Mouse (Mus musculus) kidney, postnatal 0 days (tissue): ENCODE measurements around the gene Bpi. TPM values are rescaled to one million over a fixed set of nuclear protein-coding genes. Genes with fewer than 3 reads are reported as not detected.

Experiments
- ATAC-seq: fragments of 200-750 bp; cut with Nextera tagmentation; replicated peaks from 2 replicates; pipeline ENCODE4 v1.8.0; 2017; ENCODE audit warnings: low read depth, moderate number of reproducible peaks, moderate TSS enrichment, moderate library complexity; ENCODE audit not compliant: low FRiP score
- DNase-seq: peaks from one replicate; pipeline ENCODE4 v3.0.0-alpha.2; 2016; ENCODE audit warnings: low spot score
- H3K27ac ChIP-seq: fragments of 300-500 bp; sonication (generic); 2 replicates; pipeline ENCODE4 v1.5.1; 2014; ENCODE audit warnings: mild to moderate bottlenecking
- H3K27me3 ChIP-seq: fragments of 300-500 bp; sonication (generic); 2 replicates; pipeline ENCODE4 v1.6.1; 2014; ENCODE audit warnings: low read length, mixed read lengths; ENCODE audit not compliant: insufficient read depth
- H3K36me3 ChIP-seq: fragments of 300-500 bp; sonication (generic); 2 replicates; pipeline ENCODE4 v1.6.1; 2014; ENCODE audit warnings: low read length, mixed read lengths; ENCODE audit not compliant: insufficient read depth
- H3K4me1 ChIP-seq: fragments of 300-500 bp; sonication (generic); replicated peaks from 2 replicates; pipeline ENCODE4 v1.6.1; 2014; ENCODE audit warnings: antibody characterized with exemption, low read length, mixed read lengths; ENCODE audit not compliant: insufficient read depth
- H3K4me2 ChIP-seq: fragments of 300-500 bp; sonication (generic); 2 replicates; pipeline ENCODE4 v1.6.1; 2014; ENCODE audit warnings: mild to moderate bottlenecking, low read length, moderate library complexity, mixed read lengths
- H3K4me3 ChIP-seq: fragments of 300-500 bp; sonication (generic); replicated peaks from 2 replicates; pipeline ENCODE4 v1.5.1; 2014; ENCODE audit warnings: low read depth, low read length
- H3K9ac ChIP-seq: fragments of 300-500 bp; sonication (generic); 2 replicates; pipeline ENCODE4 v1.6.1; 2014; ENCODE audit warnings: low read depth, low read length
- H3K9me3 ChIP-seq: fragments of 300-500 bp; sonication (generic); replicated peaks from 2 replicates; pipeline ENCODE4 v1.6.1; 2016; ENCODE audit warnings: low read length, inconsistent platforms, mixed read lengths
- CTCF ChIP-seq: IDR thresholded peaks from 2 replicates; pipeline ENCODE4 v1.5.1; 2016; ENCODE audit warnings: antibody characterized with exemption, low read depth, mild to moderate bottlenecking, moderate library complexity
- WGBS: fragments of 180-500 bp; shearing (Covaris S2); extraction: QIAGEN DNeasy Blood & Tissue Kit; methylation state at CpG from one replicate; pipeline ENCODE4 v1.1.7; 2014; 5-methylcytosine and 5-hydroxymethylcytosine counted together
- polyA plus RNA-seq: library from polyadenylated mRNA; unstranded; fragments of >200 nt; fragmentation: Nextera tagmentation; extraction: Ambion mirVana; gene quantifications from 2 replicates; pipeline ENCODE4 v1.2.1, GENCODE M21; 2015

The Bpi gene
- polyA plus RNA-seq, 1 experiment from 2014 or later: 0.12 TPM

DNA sequence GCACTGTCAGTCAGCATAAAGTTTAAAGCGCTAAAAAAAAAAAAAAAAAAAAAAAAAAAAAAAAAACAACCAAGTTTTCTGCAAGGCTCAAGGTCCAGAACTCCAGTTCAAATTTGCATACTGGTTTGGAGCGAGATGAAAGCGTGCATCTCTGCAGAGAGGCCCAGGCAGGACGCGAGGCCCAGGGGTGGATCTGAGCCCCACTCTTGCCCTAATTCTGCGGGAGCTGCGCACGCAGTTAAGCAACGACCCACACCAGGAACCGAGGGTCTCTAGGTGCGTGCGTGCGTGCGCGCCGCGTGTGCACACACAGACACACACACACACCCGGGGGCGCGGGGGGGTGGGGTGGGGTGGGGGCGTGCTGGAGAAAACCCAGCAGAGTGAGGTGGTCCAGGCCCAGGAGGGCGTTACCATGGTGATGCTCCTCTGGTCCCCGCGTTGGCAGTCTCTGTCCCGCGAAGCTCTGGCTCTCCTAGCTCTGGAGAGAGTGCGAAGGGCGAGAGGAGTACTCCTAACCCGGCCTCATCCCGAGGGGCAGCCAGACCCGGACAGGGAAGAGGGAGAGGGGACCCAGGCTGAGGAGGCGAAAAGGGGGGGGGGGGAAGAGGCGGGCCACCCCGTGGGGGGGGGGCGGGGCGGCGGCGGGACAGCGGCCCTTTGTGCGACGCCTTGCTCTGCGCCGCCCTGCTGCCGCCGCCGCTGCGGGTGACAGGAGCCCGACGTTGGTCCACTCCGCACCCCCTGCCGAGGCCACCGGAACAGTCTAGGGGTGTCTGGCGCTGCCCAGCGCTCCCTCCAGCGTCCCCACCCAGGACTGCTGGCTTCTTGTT is 29.0 kb upstream of the Bpi start, which contains the start of gene D630003M21Rik:
Gene D630003M21Rik, minus strand, starts transcription at position 553 of the 833 bp plus-strand sequence.
- DNase-seq: peak; percentile 66
- H3K27ac ChIP-seq: peak within 1 kb of the TSS; percentile 37
- peak within 1 kb of the TSS; percentile 15 for H3K9ac ChIP-seq
- peak within 1 kb of the TSS; percentile 72 for H3K4me2 ChIP-seq
- 0 out of 2 replicates have a peak, but pooled peaks have one; percentile 17 for TF ChIP-seq CTCF
- no peaks in the 10 kb centered on the region for H3K36me3 ChIP-seq
- H3K9me3 ChIP-seq: no peaks in the 10 kb centered on the region
- peaks cover 5% of the 10 kb centered on the region; the same call in 1 of the 2 replicates for H3K4me1 ChIP-seq
- WGBS: under 1% methylated on average over 39 of the region's 55 CpGs
- peak; percentile 82 for ATAC-seq
- no peaks in the 10 kb centered on the region for H3K27me3 ChIP-seq
- peak within 1 kb of the TSS; percentile 38 for H3K4me3 ChIP-seq

DNA sequence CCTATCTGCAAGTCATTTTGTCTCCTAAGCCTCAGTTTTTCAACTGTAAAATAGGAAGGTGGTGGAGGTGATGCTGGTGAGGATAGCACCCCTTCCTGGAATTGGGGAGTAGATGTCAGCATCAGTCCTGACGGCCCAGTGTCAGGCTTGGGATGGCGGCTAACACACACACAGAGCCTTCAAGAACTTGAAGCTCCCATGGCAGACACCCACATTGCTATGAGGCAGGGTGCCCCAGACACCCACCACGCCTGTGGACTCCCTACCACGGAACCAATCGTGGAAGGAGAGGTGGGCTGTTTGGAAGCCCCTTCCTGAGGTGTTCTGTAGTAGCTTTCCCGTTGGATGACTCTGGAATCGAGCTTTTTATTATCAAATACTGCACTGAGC is 28.4 kb upstream of the Bpi start:
- Histone ChIP-seq H3K4me2 (peak overlapping the region; percentile 72), H3K27me3 (no peaks in the 10 kb centered on the region), H3K36me3 (no peaks in the 10 kb centered on the region), H3K4me3 (peak overlapping the region; percentile 38), H3K9ac (peak overlapping the region; percentile 15), H3K27ac (no peak overlapping the region), H3K4me1 (peaks cover 5% of the 10 kb centered on the region; the same call in 1 of the 2 replicates), H3K9me3 (no peaks in the 10 kb centered on the region)
- 28% methylated on average over 7 of the region's 7 CpGs for WGBS
- TF ChIP-seq CTCF: no peak
- ATAC-seq (no peak), DNase-seq (no peak)

DNA sequence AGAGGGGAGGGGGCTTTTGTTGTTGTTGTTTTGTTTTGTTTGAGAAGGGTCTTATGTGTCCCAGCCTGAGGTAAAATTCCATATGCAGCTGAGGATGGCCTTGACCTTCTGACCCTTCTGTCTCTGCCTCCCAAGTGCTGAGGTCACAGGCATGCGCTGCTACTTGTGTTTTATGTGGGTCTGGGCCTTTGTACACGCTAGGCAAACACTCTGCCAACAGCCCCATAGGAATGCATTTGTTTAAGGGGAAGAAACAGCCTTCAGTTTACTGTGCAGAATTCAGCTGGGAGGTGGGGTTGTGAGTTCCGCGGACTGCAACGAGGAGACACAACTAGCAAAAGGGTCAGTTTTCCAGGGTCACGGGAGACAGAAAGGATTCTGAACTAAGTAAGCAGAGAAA is 27.3 kb upstream of the Bpi start:
- Histone ChIP-seq H3K9me3 (no peaks in the 10 kb centered on the region), H3K9ac (no peak overlapping the region), H3K27ac (peak overlapping the region; percentile 40; the same call in 1 of the 2 replicates), H3K27me3 (no peaks in the 10 kb centered on the region), H3K4me3 (no peak overlapping the region), H3K4me2 (no peak overlapping the region), H3K36me3 (no peaks in the 10 kb centered on the region), H3K4me1 (peaks cover 5% of the 10 kb centered on the region; the same call in 1 of the 2 replicates)
- ATAC-seq (no peak), DNase-seq (no peak)
- WGBS: 41% methylated on average over 6 of the region's 6 CpGs
- no peak for TF ChIP-seq CTCF

DNA sequence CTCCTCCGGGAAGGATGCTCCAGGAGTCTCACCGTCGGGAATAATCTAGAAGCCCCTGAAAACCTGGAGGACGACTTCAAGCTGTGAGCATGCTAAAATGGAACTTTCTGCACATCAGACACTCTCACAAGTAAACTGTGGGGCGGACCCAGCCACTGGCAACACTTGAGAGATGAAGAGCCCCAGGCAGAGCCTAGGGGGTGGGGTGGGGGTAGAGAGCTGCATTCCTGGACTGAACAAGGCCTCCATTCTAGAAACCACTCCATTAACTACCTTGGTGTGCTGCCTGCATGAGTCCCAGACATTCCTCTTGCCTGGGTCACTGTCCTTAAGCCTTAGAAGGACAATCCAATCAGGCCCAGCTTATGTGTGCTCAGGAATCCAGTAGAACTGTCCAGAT is 26.8 kb upstream of the Bpi start:
- Histone ChIP-seq H3K27ac (peak overlapping the region; percentile 40; the same call in 1 of the 2 replicates), H3K4me3 (no peak overlapping the region), H3K4me2 (no peak overlapping the region), H3K27me3 (no peaks in the 10 kb centered on the region), H3K9me3 (no peaks in the 10 kb centered on the region), H3K9ac (no peak overlapping the region), H3K4me1 (peaks cover 5% of the 10 kb centered on the region; the same call in 1 of the 2 replicates), H3K36me3 (no peaks in the 10 kb centered on the region)
- 60% methylated on average over 5 of the region's 5 CpGs for WGBS
- ATAC-seq (no peak), DNase-seq (no peak)
- no peak for TF ChIP-seq CTCF

DNA sequence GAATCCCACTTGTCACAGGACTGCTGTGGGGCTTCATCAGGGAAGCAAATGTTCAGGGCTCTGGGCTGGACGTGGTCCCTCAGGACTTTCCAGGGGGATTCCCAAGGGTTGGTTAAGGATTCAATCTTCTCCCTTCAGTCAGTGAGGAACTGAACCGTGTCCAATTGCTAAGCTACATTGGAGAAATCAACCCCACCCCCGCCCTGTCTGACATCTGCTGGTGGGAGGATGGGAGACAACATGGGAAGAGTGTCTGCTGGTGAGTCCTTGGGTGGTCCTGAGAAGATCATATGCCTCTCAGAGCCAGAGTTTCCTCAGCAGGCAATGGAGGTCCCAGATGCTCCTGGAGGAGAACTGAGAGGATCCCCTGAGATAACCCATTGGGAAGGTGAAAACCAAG is 25.5 kb upstream of the Bpi start:
- Histone ChIP-seq H3K4me3 (no peak overlapping the region), H3K27ac (no peak overlapping the region), H3K27me3 (no peaks in the 10 kb centered on the region), H3K9me3 (no peaks in the 10 kb centered on the region), H3K9ac (no peak overlapping the region), H3K4me2 (no peak overlapping the region), H3K4me1 (peaks cover 5% of the 10 kb centered on the region; the same call in 1 of the 2 replicates), H3K36me3 (no peaks in the 10 kb centered on the region)
- 35% methylated on average over 3 of the region's 3 CpGs for WGBS
- DNase-seq (no peak), ATAC-seq (no peak; the same call in 1 of the 2 replicates)
- no peak for TF ChIP-seq CTCF

DNA sequence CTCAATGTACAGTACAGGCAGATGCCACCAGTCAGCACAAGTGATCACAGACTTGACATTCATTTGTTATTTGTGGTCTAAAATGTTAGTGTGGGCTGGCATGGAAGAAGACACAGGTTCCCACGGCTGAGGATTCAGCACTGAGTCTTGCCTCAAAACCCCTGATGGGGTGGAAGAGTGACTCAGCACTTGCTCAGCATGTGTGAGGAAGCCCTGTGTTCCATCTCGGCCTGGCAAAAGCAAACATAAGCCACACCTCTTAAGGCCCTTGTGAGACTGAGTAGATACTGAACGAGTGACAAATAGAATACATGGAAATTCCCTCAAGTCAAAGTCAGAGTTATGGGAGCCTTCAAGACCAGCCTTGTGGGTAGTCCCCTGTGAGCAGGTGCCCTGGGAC is 24.8 kb upstream of the Bpi start:
- H3K9ac ChIP-seq: no peak overlapping the region
- H3K36me3 ChIP-seq: no peaks in the 10 kb centered on the region
- DNase-seq (no peak), ATAC-seq (no peak)
- peaks cover 5% of the 10 kb centered on the region; the same call in 1 of the 2 replicates for H3K4me1 ChIP-seq
- no peak overlapping the region for H3K4me2 ChIP-seq
- 77% methylated on average over 3 of the region's 3 CpGs for WGBS
- no peak for TF ChIP-seq CTCF
- no peak overlapping the region for H3K4me3 ChIP-seq
- no peaks in the 10 kb centered on the region for H3K27me3 ChIP-seq
- H3K9me3 ChIP-seq: no peaks in the 10 kb centered on the region
- H3K27ac ChIP-seq: no peak overlapping the region
